Mouse (Mus musculus) C2C12 (cell line): ENCODE measurements around the gene Slco3a1.

ENCODE experiments used
- CEBPB ChIP-seq: IDR thresholded peaks from one replicate; pipeline ENCODE4 v1.6.1; 2011; ENCODE audit warnings: low read depth, mild to moderate bottlenecking, control low read depth, moderate library complexity
- CTCF ChIP-seq: IDR thresholded peaks from one replicate; pipeline ENCODE4 v1.5.1; 2011; ENCODE audit not compliant: control insufficient read depth, insufficient read depth, insufficient read length
- FOSL1 ChIP-seq: IDR thresholded peaks from one replicate; pipeline ENCODE4 v1.8.0; 2011; ENCODE audit warnings: mild to moderate bottlenecking, low read length; ENCODE audit not compliant: poor library complexity, insufficient read depth, severe bottlenecking
- MAX ChIP-seq: IDR thresholded peaks from one replicate; pipeline ENCODE4 v1.6.1; 2011; ENCODE audit warnings: mild to moderate bottlenecking, control low read depth
- MYOD1 ChIP-seq: IDR thresholded peaks from one replicate; pipeline ENCODE4 v1.6.1; 2011; ENCODE audit warnings: low read depth; ENCODE audit not compliant: control insufficient read depth, insufficient read length
- MYOG ChIP-seq: IDR thresholded peaks from one replicate; pipeline ENCODE4 v1.6.1; 2011; ENCODE audit not compliant: control insufficient read depth, insufficient read length; ENCODE audit errors: extremely low read depth
- USF1 ChIP-seq: IDR thresholded peaks from one replicate; pipeline ENCODE4 v1.6.1; 2011; ENCODE audit warnings: low read depth, mild to moderate bottlenecking, control low read depth, moderate library complexity

GRCm38 (mm10) chr7:74332323-74332722, 222.3 kb downstream of the Slco3a1 start:
- no peak for TF ChIP-seq CTCF
- TF ChIP-seq CEBPB: no peak
- TF ChIP-seq MYOD1: no peak
- no peak for TF ChIP-seq MAX
- TF ChIP-seq FOSL1: no peak
- no peak for TF ChIP-seq USF1
- no peak for TF ChIP-seq MYOG
